Mouse (Mus musculus): Measurements from ENCODE around the gene Iqsec2.

The Iqsec2 gene

GRCm38 (mm10) chrX:152244492-152245189 lies 100.6 kb downstream of the Iqsec2 start:
- DNase-seq (ENCODE audit: low spot score): no peak

GRCm38 (mm10) chrX:152271189-152271588 lies 127.1 kb downstream of the Iqsec2 start:
- DNase-seq (ENCODE audit: low spot score): no peak
